Mouse (Mus musculus) spleen, adult 2 months (tissue): ENCODE results near the gene Ankrd50. TPM values are rescaled to one million over a fixed set of nuclear protein-coding genes. Genes with fewer than 3 reads are reported as not detected.
A peak's percentile ranks its signal among the peaks of the same experiment; 100 is the strongest.

Experiments used
- DNase-seq, 2 experiments: peaks; one replicate each; pipeline versions ENCODE4 v3.0.0 to v3.0.0-alpha.2; 2012 to 2021; ENCODE audit warnings: low spot score in 2 of 2, low read depth in 1 of 2
- H3K27ac ChIP-seq: fragments of 200-500 bp; 2 replicates; pipeline ENCODE4 v1.5.1; 2012; ENCODE audit warnings: low read length, inconsistent platforms; ENCODE audit not compliant: insufficient read depth
- H3K27me3 ChIP-seq: fragments of 200-500 bp; 2 replicates; pipeline ENCODE4 v1.6.1; 2012; ENCODE audit warnings: mild to moderate bottlenecking, moderate library complexity, low read length, inconsistent platforms; ENCODE audit not compliant: control insufficient read depth, insufficient read depth
- H3K36me3 ChIP-seq: fragments of 200-500 bp; 2 replicates; pipeline ENCODE4 v1.6.1; 2012; ENCODE audit warnings: mild to moderate bottlenecking, low read length, inconsistent platforms; ENCODE audit not compliant: control insufficient read depth, insufficient read depth
- H3K4me1 ChIP-seq: fragments of 200-500 bp; 2 replicates; pipeline ENCODE4 v1.6.1; 2011; ENCODE audit warnings: inconsistent platforms; ENCODE audit not compliant: control insufficient read depth, insufficient read depth, insufficient read length
- H3K4me3 ChIP-seq: fragments of 200-500 bp; 2 replicates; pipeline ENCODE4 v1.5.1; 2011; ENCODE audit warnings: mild to moderate bottlenecking, inconsistent platforms; ENCODE audit not compliant: insufficient read depth, insufficient read length; ENCODE audit errors: extremely low read depth
- CTCF ChIP-seq: fragments of 200-500 bp; IDR thresholded peaks from 2 replicates; pipeline ENCODE4 v1.5.1; 2011; ENCODE audit warnings: mild to moderate bottlenecking, inconsistent platforms; ENCODE audit not compliant: insufficient read depth, insufficient read length, insufficient replicate concordance; ENCODE audit errors: extremely low read depth
- POLR2A ChIP-seq: fragments of 200-500 bp; IDR thresholded peaks from 2 replicates; pipeline ENCODE4 v1.6.1; 2011; ENCODE audit warnings: low read depth, low read length, inconsistent platforms
- WGBS: fragments of 180-500 bp; shearing (Covaris S2); methylation state at CpG from one replicate; pipeline ENCODE4 v1.1.7; 2018; 5-methylcytosine and 5-hydroxymethylcytosine counted together
- polyA plus RNA-seq: library from polyadenylated mRNA; depleted of rRNA; stranded (reverse); fragments of >200 nt; gene quantifications from 2 replicates; pipeline ENCODE4 v1.2.3, GENCODE M21; 2012

Gene Ankrd50
- polyA plus RNA-seq, 1 experiment, result 10.7 TPM

- WGBS, result 94% methylated on average over 5 of the region's 5 CpGs
- Histone ChIP-seq H3K36me3 (no peaks in the 10 kb centered on the region), H3K4me3 (no peak overlapping the region), H3K27ac (no peak overlapping the region), H3K4me1 (no peaks in the 10 kb centered on the region), H3K27me3 (no peaks in the 10 kb centered on the region)
- no peak for DNase-seq
- TF ChIP-seq CTCF (no peak), POLR2A (no peak)
Observed at GRCm38 (mm10) chr3:38501316-38501715, 16.7 kb upstream of the Ankrd50 start.

- DNase-seq, result no peak
- H3K36me3 ChIP-seq, result no peaks in the 10 kb centered on the region
- H3K4me1 ChIP-seq, result no peaks in the 10 kb centered on the region
- no peaks in the 10 kb centered on the region for H3K27me3 ChIP-seq
- 99% methylated on average over 3 of the region's 3 CpGs for whole genome bisulfite sequencing
- TF ChIP-seq POLR2A (no peak), CTCF (no peak)
- H3K27ac ChIP-seq, result no peak overlapping the region
- no peak overlapping the region for H3K4me3 ChIP-seq
Observed at GRCm38 (mm10) chr3:38498561-38498960, 13.9 kb upstream of the Ankrd50 start.

- WGBS, result 37% methylated on average over 3 of the region's 3 CpGs
- Histone ChIP-seq H3K27me3 (no peaks in the 10 kb centered on the region), H3K36me3 (no peaks in the 10 kb centered on the region), H3K27ac (no peak overlapping the region), H3K4me3 (no peak overlapping the region), H3K4me1 (no peaks in the 10 kb centered on the region)
- no peak for DNase-seq
- TF ChIP-seq POLR2A (no peak), CTCF (no peak)
Observed at GRCm38 (mm10) chr3:38496795-38497385, 12.2 kb upstream of the Ankrd50 start.

GRCm38 (mm10) chr3:38491702-38492101 lies 7.1 kb upstream of the Ankrd50 start:
- no peak for DNase-seq
- TF ChIP-seq CTCF (no peak), POLR2A (no peak)
- no peak overlapping the region for H3K27ac ChIP-seq
- H3K4me3 ChIP-seq, result no peak overlapping the region
- WGBS, result 66% methylated on average over 3 of the region's 3 CpGs
- no peaks in the 10 kb centered on the region for H3K36me3 ChIP-seq
- no peaks in the 10 kb centered on the region for H3K4me1 ChIP-seq
- H3K27me3 ChIP-seq, result no peaks in the 10 kb centered on the region

GRCm38 (mm10) chr3:38491236-38491635 lies 6.6 kb upstream of the Ankrd50 start:
- 75% methylated on average over 3 of the region's 3 CpGs for WGBS
- TF ChIP-seq POLR2A (no peak), CTCF (no peak)

GRCm38 (mm10) chr3:38490720-38491119 lies 6.1 kb upstream of the Ankrd50 start:
- TF ChIP-seq POLR2A (no peak), CTCF (no peak)
- no peak for DNase-seq
- Histone ChIP-seq H3K4me1 (no peaks in the 10 kb centered on the region), H3K27me3 (no peaks in the 10 kb centered on the region), H3K27ac (no peak overlapping the region), H3K36me3 (no peaks in the 10 kb centered on the region), H3K4me3 (no peak overlapping the region)
- 86% methylated on average over 2 of the region's 2 CpGs for whole genome bisulfite sequencing

More at GRCm38 (mm10) chr3:38491236-38491635, 6.6 kb upstream of the Ankrd50 start:
- Histone ChIP-seq H3K36me3 (no peaks in the 10 kb centered on the region), H3K4me1 (no peaks in the 10 kb centered on the region), H3K27me3 (no peaks in the 10 kb centered on the region), H3K4me3 (no peak overlapping the region), H3K27ac (no peak overlapping the region)
- no peak for DNase-seq

GRCm38 (mm10) chr3:38485107-38485545 lies 482 bp upstream of the Ankrd50 start:
- H3K27me3 ChIP-seq, result no peaks in the 10 kb centered on the region
- H3K4me3 ChIP-seq, result peak overlapping the region; percentile 76
- H3K27ac ChIP-seq, result no peak overlapping the region
- no peak for DNase-seq
- TF ChIP-seq CTCF, result no peak
- peak; percentile 8; the same call in 1 of the 2 replicates for TF ChIP-seq POLR2A
- H3K4me1 ChIP-seq, result peaks cover 6% of the 10 kb centered on the region; the same call in 1 of the 2 replicates
- peaks cover 4% of the 10 kb centered on the region; the same call in 1 of the 2 replicates for H3K36me3 ChIP-seq
- 5% methylated on average over 26 of the region's 26 CpGs for WGBS
